Mouse (Mus musculus) ES-Bruce4 (cell line): Measurements from ENCODE around the gene Eif2ak4.

ENCODE experiments used
- CTCF ChIP-seq: IDR thresholded peaks from one replicate; pipeline ENCODE4 v1.8.1; 2011; ENCODE audit warnings: low read depth, low read length
- EP300 ChIP-seq: IDR thresholded peaks from 2 replicates; pipeline ENCODE4 v1.6.1; 2011; ENCODE audit warnings: low read depth, low read length; ENCODE audit not compliant: insufficient read depth
- POLR2A ChIP-seq: IDR thresholded peaks from one replicate; pipeline ENCODE4 v1.8.1; 2011; ENCODE audit warnings: low read length; ENCODE audit not compliant: insufficient read depth

DNA sequence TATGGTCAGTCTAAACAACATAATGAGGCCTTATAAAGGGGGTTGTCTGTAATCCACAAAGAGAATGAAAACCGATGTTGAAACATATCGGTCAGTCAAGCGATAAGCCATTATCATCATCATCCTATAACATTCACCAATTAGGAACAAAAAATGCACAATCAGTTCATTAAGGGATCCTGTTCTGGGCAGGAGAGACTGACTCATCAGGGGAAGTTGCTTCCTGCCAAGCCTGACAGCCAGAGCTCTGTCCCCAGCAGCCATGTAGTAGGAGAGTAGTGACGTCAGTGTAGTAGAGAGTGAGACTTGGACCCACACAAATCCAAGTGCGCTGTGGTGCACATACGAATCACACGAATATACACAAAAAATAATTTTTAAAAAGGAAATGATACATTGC lies 118.7 kb downstream of the Eif2ak4 start:
- TF ChIP-seq CTCF (no peak), EP300 (no peak), POLR2A (no peak)
